Mouse (Mus musculus): ENCODE measurements around the gene Mia3. TPM values are rescaled to one million over a fixed set of nuclear protein-coding genes. Genes with fewer than 3 reads are reported as not detected.

Gene Mia3
- polyA plus RNA-seq, 1 experiment from 2014 or later = 49.8 TPM

DNA sequence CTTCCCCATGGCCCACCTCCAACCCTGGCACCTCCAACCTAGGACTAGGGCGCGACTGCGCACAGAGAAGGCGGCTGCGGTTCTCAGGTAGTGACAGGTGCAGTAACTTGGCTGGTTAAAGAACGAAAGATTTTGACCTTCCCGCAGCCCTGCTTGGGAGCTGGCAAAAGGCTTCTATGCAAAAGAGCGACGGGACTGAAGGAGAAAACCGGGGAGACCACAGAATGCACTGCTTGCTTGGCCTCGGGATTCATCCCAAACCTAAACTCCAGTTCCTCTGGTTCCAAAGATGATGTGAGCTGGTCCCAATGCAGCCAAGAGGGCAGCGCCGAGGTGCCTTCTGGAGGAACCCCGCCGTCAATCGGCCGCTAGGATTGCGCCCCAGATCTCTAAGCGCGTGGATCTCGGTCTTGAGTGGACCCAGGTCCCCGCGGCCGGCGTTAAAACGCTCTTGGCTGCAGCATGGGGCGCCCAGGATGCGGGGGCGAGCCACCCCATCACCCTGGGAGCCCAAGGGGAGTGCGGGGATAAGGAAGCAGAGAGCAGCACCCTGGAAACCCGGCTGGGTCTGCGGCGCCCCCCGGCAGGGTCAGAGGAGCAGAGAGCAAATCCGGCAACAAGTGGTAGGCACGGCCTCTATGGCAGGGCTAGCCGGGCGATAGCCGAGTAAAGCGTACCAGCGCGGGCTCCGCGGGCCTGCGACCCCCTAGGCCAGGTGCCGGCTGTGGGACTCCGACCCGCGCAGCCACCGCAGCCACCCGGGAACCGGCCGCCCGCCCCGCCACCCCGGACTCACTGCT is 552 bp downstream of the Mia3 start:
- Histone ChIP-seq H3K9me3 (ENCODE audit: low read length) (no peaks in the 10 kb centered on the region), H3K4me1 (ENCODE audit: insufficient read depth, low read depth, low read length) (no peaks in the 10 kb centered on the region), H3K27ac (ENCODE audit: low read length) (peak overlapping the region; percentile 47), H3K27me3 (replicated peaks; ENCODE audit: insufficient read depth, low read length) (no peaks in the 10 kb centered on the region), H3K36me3 (ENCODE audit: insufficient read depth, low read length) (no peaks in the 10 kb centered on the region), H3K4me3 (ENCODE audit: low read depth, low read length) (peak overlapping the region; percentile 93), H3K9ac (replicated peaks; ENCODE audit: low read depth) (peak overlapping the region; percentile 96), H3K4me2 (replicated peaks; ENCODE audit: low read depth, low read length) (peak overlapping the region; percentile 99)
- WGBS = 2% methylated on average over 55 of the region's 56 CpGs
- DNase-seq (ENCODE audit: low spot score) = peak; percentile 40
- TF ChIP-seq EP300 (IDR thresholded peaks at IDR 0.05) = no peak
- 0 out of 2 replicates have a peak, but pooled peaks have one; percentile 1 for TF ChIP-seq CTCF (IDR thresholded peaks at IDR 0.05)
- ATAC-seq = peak; percentile 59

DNA sequence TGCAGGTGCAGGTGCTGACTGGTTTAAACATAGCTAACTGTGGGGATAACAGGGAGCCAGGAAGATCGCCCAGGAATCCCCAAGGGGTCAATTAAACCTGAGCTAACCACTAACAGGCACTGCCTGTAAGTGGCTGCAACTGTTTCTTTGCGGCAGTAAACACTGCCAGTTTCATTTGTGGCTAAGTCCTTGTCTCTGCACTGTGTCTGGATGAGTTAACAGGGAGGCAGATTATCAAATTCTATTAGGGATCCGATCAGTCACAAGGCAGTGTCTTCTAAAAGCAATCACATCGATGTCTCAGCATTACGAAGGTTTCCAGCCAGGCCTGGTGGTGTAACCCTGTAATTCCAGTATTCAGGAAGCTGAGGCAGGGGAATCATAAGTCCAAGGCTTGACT is 3.0 kb downstream of the Mia3 start:
- no peak overlapping the region for H3K9ac ChIP-seq (replicated peaks; ENCODE audit: low read depth)
- no peaks in the 10 kb centered on the region for H3K4me1 ChIP-seq (ENCODE audit: insufficient read depth, low read depth, low read length)
- TF ChIP-seq EP300 (IDR thresholded peaks at IDR 0.05) (no peak), CTCF (IDR thresholded peaks at IDR 0.05) (no peak)
- ATAC-seq = no peak
- H3K9me3 ChIP-seq (ENCODE audit: low read length) = no peaks in the 10 kb centered on the region
- no peaks in the 10 kb centered on the region for H3K36me3 ChIP-seq (ENCODE audit: insufficient read depth, low read length)
- H3K27ac ChIP-seq (ENCODE audit: low read length) = no peak overlapping the region
- H3K4me2 ChIP-seq (replicated peaks; ENCODE audit: low read depth, low read length) = no peak overlapping the region
- WGBS = 95% methylated on average over 5 of the region's 5 CpGs
- no peak for DNase-seq (ENCODE audit: low spot score)
- no peaks in the 10 kb centered on the region for H3K27me3 ChIP-seq (replicated peaks; ENCODE audit: insufficient read depth, low read length)
- H3K4me3 ChIP-seq (ENCODE audit: low read depth, low read length) = no peak overlapping the region

DNA sequence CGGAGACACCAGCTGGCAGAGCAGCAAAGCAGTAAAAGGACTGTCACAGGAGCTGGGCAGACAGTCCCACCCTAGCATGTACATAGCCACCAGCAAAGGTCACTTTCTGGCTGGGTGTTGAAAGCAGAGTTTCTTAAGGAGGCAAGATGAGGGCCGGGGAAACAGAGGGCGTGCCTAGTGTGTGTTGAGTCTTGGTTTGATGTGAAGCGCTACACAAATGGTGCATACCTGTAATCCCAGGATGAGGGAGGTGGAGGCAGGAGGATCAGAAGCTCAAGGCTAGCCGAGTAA is 5.8 kb downstream of the Mia3 start:
- Histone ChIP-seq H3K27ac (ENCODE audit: low read length) (no peak overlapping the region), H3K27me3 (replicated peaks; ENCODE audit: insufficient read depth, low read length) (no peaks in the 10 kb centered on the region), H3K4me3 (ENCODE audit: low read depth, low read length) (no peak overlapping the region), H3K9ac (replicated peaks; ENCODE audit: low read depth) (no peak overlapping the region), H3K4me1 (ENCODE audit: insufficient read depth, low read depth, low read length) (no peaks in the 10 kb centered on the region), H3K36me3 (ENCODE audit: insufficient read depth, low read length) (peaks cover 10% of the 10 kb centered on the region; the same call in 1 of the 2 replicates), H3K9me3 (ENCODE audit: low read length) (no peaks in the 10 kb centered on the region), H3K4me2 (replicated peaks; ENCODE audit: low read depth, low read length) (no peak overlapping the region)
- 46% methylated on average over 5 of the region's 5 CpGs for WGBS
- DNase-seq (ENCODE audit: low spot score) (peak; percentile 52), ATAC-seq (peak; percentile 71)
- no peak for TF ChIP-seq CTCF (IDR thresholded peaks at IDR 0.05)
- no peak for TF ChIP-seq EP300 (IDR thresholded peaks at IDR 0.05)

DNA sequence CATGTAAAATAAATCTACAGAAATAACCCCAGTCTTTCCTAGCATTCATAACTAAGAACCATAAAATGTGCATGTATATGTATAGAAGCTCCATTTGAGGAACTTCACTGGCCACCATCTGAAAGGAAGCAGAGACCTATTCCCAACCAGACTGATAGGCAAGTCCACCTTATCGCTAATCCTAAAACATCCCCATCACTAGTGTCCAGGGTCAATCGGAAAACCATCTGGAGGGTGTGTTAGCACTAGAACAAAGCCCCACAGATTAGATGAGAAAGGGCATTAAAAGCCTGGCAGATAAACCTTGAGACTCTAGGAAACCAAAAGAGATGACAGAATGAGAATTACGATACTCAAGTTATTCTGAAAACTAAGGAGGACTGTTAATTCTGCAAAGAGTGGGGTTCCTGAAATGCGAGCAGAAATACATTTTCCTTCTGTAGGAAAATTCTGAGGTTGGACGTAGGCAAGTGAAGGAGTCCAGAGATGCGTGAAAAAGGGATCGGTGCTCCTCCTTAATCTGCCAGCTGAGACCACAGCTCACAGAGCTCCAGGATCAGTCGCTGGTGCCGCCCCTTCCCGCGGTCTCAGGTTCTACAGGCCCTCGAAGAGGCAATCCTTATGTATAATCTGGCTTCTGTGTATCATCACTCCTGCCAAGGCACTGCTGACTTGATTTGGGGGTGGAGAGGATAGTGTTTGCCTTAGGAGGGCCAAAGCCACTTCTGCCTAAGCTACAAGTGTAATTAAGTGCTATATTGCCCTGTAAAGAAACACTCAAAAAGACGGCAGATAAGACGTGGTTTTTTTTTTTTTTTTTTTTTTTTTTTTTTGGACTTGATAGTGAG is 6.4 kb downstream of the Mia3 start:
- 57% methylated on average over 14 of the region's 14 CpGs for WGBS
- no peak overlapping the region for H3K4me2 ChIP-seq (replicated peaks; ENCODE audit: low read depth, low read length)
- H3K4me3 ChIP-seq (ENCODE audit: low read depth, low read length) = no peak overlapping the region
- ATAC-seq (peak; percentile 85), DNase-seq (ENCODE audit: low spot score) (peak; percentile 68)
- no peaks in the 10 kb centered on the region for H3K27me3 ChIP-seq (replicated peaks; ENCODE audit: insufficient read depth, low read length)
- H3K9me3 ChIP-seq (ENCODE audit: low read length) = no peaks in the 10 kb centered on the region
- H3K4me1 ChIP-seq (ENCODE audit: insufficient read depth, low read depth, low read length) = no peaks in the 10 kb centered on the region
- H3K27ac ChIP-seq (ENCODE audit: low read length) = no peak overlapping the region
- no peak overlapping the region for H3K9ac ChIP-seq (replicated peaks; ENCODE audit: low read depth)
- no peak for TF ChIP-seq CTCF (IDR thresholded peaks at IDR 0.05)
- TF ChIP-seq EP300 (IDR thresholded peaks at IDR 0.05) = 0 out of 2 replicates have a peak, but pooled peaks have one; percentile 18
- H3K36me3 ChIP-seq (ENCODE audit: insufficient read depth, low read length) = peaks cover 11% of the 10 kb centered on the region; the same call in 1 of the 2 replicates

DNA sequence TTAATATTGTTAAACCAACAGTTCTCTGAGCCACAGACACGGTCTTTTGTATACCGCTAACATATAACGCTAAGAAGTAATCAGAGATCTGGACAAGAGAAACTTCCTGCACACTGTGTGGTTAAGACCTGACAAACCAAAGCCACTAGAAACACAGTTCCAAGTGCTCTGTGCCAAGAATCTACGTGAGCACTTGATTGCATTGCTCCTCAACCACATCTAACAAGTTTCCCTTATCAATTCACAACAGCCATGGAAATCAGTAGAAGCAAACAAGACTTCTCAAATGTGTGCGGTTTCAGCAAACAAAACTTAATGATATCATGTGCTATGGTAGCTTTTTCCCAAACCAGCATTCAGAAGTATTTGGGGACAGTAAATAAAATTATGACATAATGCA is 7.1 kb downstream of the Mia3 start:
- Histone ChIP-seq H3K27ac (ENCODE audit: low read length) (no peak overlapping the region), H3K4me1 (ENCODE audit: insufficient read depth, low read depth, low read length) (no peaks in the 10 kb centered on the region), H3K27me3 (replicated peaks; ENCODE audit: insufficient read depth, low read length) (no peaks in the 10 kb centered on the region), H3K9me3 (ENCODE audit: low read length) (no peaks in the 10 kb centered on the region), H3K4me2 (replicated peaks; ENCODE audit: low read depth, low read length) (no peak overlapping the region), H3K9ac (replicated peaks; ENCODE audit: low read depth) (no peak overlapping the region), H3K4me3 (ENCODE audit: low read depth, low read length) (no peak overlapping the region), H3K36me3 (ENCODE audit: insufficient read depth, low read length) (peaks cover 18% of the 10 kb centered on the region; the same call in 1 of the 2 replicates)
- TF ChIP-seq EP300 (IDR thresholded peaks at IDR 0.05) (no peak), CTCF (IDR thresholded peaks at IDR 0.05) (no peak)
- DNase-seq (ENCODE audit: low spot score) = peak; percentile 26
- no peak for ATAC-seq
- WGBS = 54% methylated on average over 5 of the region's 5 CpGs

DNA sequence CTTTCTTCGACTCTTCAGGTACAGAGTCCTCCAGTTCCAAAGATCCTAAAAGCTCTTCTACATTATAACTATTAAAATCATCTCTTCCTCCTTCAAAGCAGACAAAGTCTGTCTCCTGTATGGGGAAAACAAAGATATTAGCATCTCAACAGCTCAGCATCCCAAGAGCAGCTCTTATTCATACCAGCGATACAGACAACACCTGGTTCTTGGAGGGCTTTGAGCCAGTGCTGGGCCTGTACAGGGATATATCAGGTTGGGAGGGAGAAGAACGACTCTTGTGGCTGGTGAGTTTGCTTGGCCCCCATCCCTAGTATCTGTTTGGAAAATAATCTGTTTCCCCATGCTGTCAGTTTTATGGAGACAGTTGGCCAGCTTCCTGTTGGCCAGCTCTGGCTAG is 10.5 kb downstream of the Mia3 start:
- Histone ChIP-seq H3K4me2 (replicated peaks; ENCODE audit: low read depth, low read length) (no peak overlapping the region), H3K27ac (ENCODE audit: low read length) (no peak overlapping the region), H3K9me3 (ENCODE audit: low read length) (no peaks in the 10 kb centered on the region), H3K36me3 (ENCODE audit: insufficient read depth, low read length) (peaks cover 39% of the 10 kb centered on the region; the same call in 1 of the 2 replicates), H3K4me1 (ENCODE audit: insufficient read depth, low read depth, low read length) (no peaks in the 10 kb centered on the region), H3K9ac (replicated peaks; ENCODE audit: low read depth) (no peak overlapping the region), H3K4me3 (ENCODE audit: low read depth, low read length) (no peak overlapping the region), H3K27me3 (replicated peaks; ENCODE audit: insufficient read depth, low read length) (no peaks in the 10 kb centered on the region)
- 96% methylated on average over 3 of the region's 3 CpGs for WGBS
- TF ChIP-seq EP300 (IDR thresholded peaks at IDR 0.05) = no peak
- no peak for TF ChIP-seq CTCF (IDR thresholded peaks at IDR 0.05)
- ATAC-seq (no peak), DNase-seq (ENCODE audit: low spot score) (no peak)
